ENCODE assay signal across 8 mouse cellular contexts in the genomic region with DNA sequence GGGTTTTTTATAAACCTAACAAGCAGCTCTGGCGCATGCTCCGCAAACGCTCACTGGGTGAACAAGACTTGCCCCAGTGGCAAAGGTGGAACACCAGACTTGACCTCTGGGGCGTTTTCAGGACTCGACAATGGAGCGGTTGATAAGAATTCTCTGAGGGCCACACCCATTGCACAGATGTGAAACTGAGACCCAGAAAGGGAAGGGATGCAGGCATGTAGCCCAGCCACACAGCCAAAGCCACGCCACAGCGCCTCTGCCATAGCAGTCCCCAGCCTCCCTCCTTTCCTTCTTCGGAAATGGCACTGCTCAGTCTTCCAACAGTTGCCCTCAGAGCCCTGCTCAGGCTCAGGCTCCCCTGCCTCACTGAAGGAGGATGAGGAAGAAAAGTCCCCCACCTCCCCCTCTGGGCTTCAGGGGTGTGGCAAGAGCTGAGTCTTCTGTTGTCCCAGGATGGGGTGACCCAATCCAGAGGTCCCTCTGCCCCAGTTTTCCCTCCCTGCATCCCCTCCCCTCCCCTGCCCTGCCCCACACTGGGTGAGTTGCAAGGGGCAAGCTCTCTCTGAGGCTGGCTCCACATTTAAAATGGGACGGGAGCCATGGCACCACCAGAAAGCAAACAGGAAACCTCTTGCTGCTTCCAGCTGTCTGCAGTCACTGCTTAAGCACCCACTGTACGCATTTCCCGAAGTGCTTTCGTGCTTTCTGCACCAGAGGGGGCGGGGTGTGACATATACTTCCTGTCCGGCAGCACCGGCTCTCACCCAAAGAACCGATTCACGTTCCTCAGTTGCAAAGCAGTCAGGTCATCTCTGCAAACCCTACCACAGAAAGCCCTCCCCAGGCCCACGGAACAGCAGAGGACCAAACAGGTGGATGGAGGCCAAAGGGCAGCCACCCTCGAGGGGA.
DNase-seq lines count a peak whose midpoint lies in the region; ATAC-seq and TF ChIP-seq lines count a peak whose summit lies in the region.

No protein-coding gene starts in this region.

- DNase-seq in left cerebral cortex, adult 2 months (ENCODE audit: extremely low spot score in 1 of 2, low spot score in 2 of 2) = no peak
- DNase-seq in left cerebral cortex, adult 11 months (ENCODE audit: low spot score) = no peak
- DNase-seq in thymus, postnatal 36 days = peak; percentile 30 to 36

- peak overlapping the region; percentile 87 for H3K27ac ChIP-seq in left cerebral cortex, adult 2 months
- H3K27ac ChIP-seq in forebrain, embryonic 13.5 days = no peak overlapping the region
- peak overlapping the region; percentile 60 for H3K27ac ChIP-seq in hindbrain, embryonic 16.5 days (ENCODE audit: low read depth, low read length)
- H3K27ac ChIP-seq in liver, embryonic 12.5 days = peak overlapping the region; percentile 42; the same call in 1 of the 2 replicates

- peaks cover 35% of the 10 kb centered on the region for H3K4me1 ChIP-seq in forebrain, embryonic 13.5 days
- H3K4me1 ChIP-seq in hindbrain, embryonic 16.5 days (ENCODE audit: control insufficient read depth, insufficient read depth, low read depth, low read length) = peaks cover 26% of the 10 kb centered on the region
- H3K4me1 ChIP-seq in liver, embryonic 12.5 days = peaks cover 17% of the 10 kb centered on the region

- no peak for TF ChIP-seq CTCF in left cerebral cortex, adult 2 months (IDR thresholded peaks at IDR 0.05)

- no peak for TF ChIP-seq POLR2A in myocyte (IDR thresholded peaks at IDR 0.05; ENCODE audit: insufficient read length, low read depth)

- H3K4me2 ChIP-seq in forebrain, embryonic 13.5 days = peak overlapping the region; percentile 20
- peak overlapping the region; percentile 31 for H3K4me2 ChIP-seq in hindbrain, embryonic 16.5 days (ENCODE audit: low read length)
- H3K4me2 ChIP-seq in liver, embryonic 12.5 days = peak overlapping the region; percentile 52
- H3K4me2 ChIP-seq in myocyte (ENCODE audit: low read depth) = peak overlapping the region; percentile 56

- ATAC-seq in forebrain, embryonic 13.5 days = no peak
- 0 out of 2 replicates have a peak, but pooled peaks have one; percentile 1 for ATAC-seq in hindbrain, embryonic 16.5 days
- ATAC-seq in liver, embryonic 12.5 days = no peak
- no peak for ATAC-seq in frontal cortex, adult (ENCODE audit: low TSS enrichment)

- 47% methylated on average over 20 of the region's 20 CpGs for WGBS in forebrain, embryonic 13.5 days
- 48% methylated on average over 20 of the region's 20 CpGs for WGBS in hindbrain, embryonic 16.5 days
- WGBS in liver, embryonic 12.5 days (ENCODE audit: insufficient replicate concordance) = 23% methylated on average over 20 of the region's 20 CpGs

- no peaks in the 10 kb centered on the region; the same call in 1 of the 2 replicates for H3K27me3 ChIP-seq in forebrain, embryonic 13.5 days
- no peaks in the 10 kb centered on the region for H3K27me3 ChIP-seq in hindbrain, embryonic 16.5 days (replicated peaks; ENCODE audit: control insufficient read depth, insufficient read depth, low read length)
- peaks cover 69% of the 10 kb centered on the region for H3K27me3 ChIP-seq in liver, embryonic 12.5 days (replicated peaks)
- peaks cover 63% of the 10 kb centered on the region for H3K27me3 ChIP-seq in myocyte (ENCODE audit: control insufficient read depth, insufficient read depth, insufficient read length)

- H3K36me3 ChIP-seq in forebrain, embryonic 13.5 days (ENCODE audit: poor library complexity, severe bottlenecking) = no peaks in the 10 kb centered on the region
- H3K36me3 ChIP-seq in hindbrain, embryonic 16.5 days (ENCODE audit: control insufficient read depth, insufficient read depth, low read length) = no peaks in the 10 kb centered on the region
- no peaks in the 10 kb centered on the region for H3K36me3 ChIP-seq in liver, embryonic 12.5 days
- H3K36me3 ChIP-seq in myocyte (ENCODE audit: control insufficient read depth, insufficient read depth) = no peaks in the 10 kb centered on the region

- no peak overlapping the region for H3K4me3 ChIP-seq in left cerebral cortex, adult 2 months
- H3K4me3 ChIP-seq in forebrain, embryonic 13.5 days = no peak overlapping the region
- 0 out of 2 replicates have a peak overlapping the region, but pooled peaks have one; percentile 4 for H3K4me3 ChIP-seq in hindbrain, embryonic 16.5 days (ENCODE audit: low read length)
- peak overlapping the region; percentile 29 for H3K4me3 ChIP-seq in liver, embryonic 12.5 days
- H3K4me3 ChIP-seq in myocyte = no peak overlapping the region

- no peaks in the 10 kb centered on the region for H3K79me2 ChIP-seq in myocyte (ENCODE audit: control insufficient read depth, insufficient read depth)

- H3K9me3 ChIP-seq in forebrain, embryonic 13.5 days (replicated peaks) = no peaks in the 10 kb centered on the region
- H3K9me3 ChIP-seq in hindbrain, embryonic 16.5 days (ENCODE audit: control insufficient read depth, low read length) = no peaks in the 10 kb centered on the region
- no peaks in the 10 kb centered on the region for H3K9me3 ChIP-seq in liver, embryonic 12.5 days (replicated peaks)

- no peak overlapping the region for H3ac ChIP-seq in myocyte (ENCODE audit: control insufficient read depth, insufficient read length)

- H3K9ac ChIP-seq in forebrain, embryonic 13.5 days = peak overlapping the region; percentile 17; the same call in 1 of the 2 replicates
- peak overlapping the region; percentile 59 for H3K9ac ChIP-seq in hindbrain, embryonic 16.5 days (ENCODE audit: low read depth, low read length)
- H3K9ac ChIP-seq in liver, embryonic 12.5 days = no peak overlapping the region

- intact Hi-C loops in left cerebral cortex, adult 2 months (cut with DNase I) = no loop called here

TF ChIP-seq in myocyte, 11 proteins besides CTCF, POLR2A, EP300 and RAD21:
- TF ChIP-seq TCF12 (IDR thresholded peaks at IDR 0.05; ENCODE audit: insufficient read depth, poor library complexity, severe bottlenecking) (no peak), MYOG (IDR thresholded peaks at IDR 0.05; ENCODE audit: control insufficient read depth in 1 of 3, insufficient read depth in 1 of 3, insufficient read length in 2 of 3, low read depth in 2 of 3) (no peak), USF1 (IDR thresholded peaks at IDR 0.05; ENCODE audit: low read depth) (no peak), E2F4 (IDR thresholded peaks at IDR 0.05; ENCODE audit: insufficient read depth) (no peak), SRF (IDR thresholded peaks at IDR 0.05; ENCODE audit: control insufficient read depth, insufficient read length, low read depth) (no peak), CEBPB (IDR thresholded peaks at IDR 0.05; ENCODE audit: insufficient read depth, poor library complexity, severe bottlenecking) (no peak), REST (IDR thresholded peaks at IDR 0.05; ENCODE audit: insufficient read depth, insufficient read length) (no peak), MYOD1 (IDR thresholded peaks at IDR 0.05; ENCODE audit: control insufficient read depth in 1 of 3, insufficient read length in 2 of 3, low read depth in 2 of 3) (no peak), TCF3 (IDR thresholded peaks at IDR 0.05; ENCODE audit: insufficient read length, low read depth) (no peak), MAX (IDR thresholded peaks at IDR 0.05; ENCODE audit: low read depth) (no peak), POLR2AphosphoS2 (IDR thresholded peaks at IDR 0.05; ENCODE audit: insufficient read length, low read depth) (no peak)

Comparison
In these comparisons a context has a peak if more than half of its experiments do, and no peak if none do; other contexts are left out.
1. DNase-seq: peak in thymus, postnatal 36 days (2 of 2); none in left cerebral cortex, adult 2 months (0 of 2) and left cerebral cortex, adult 11 months (single experiment).
2. H3K4me3 ChIP-seq: peak in hindbrain, embryonic 16.5 days (single experiment) and liver, embryonic 12.5 days (single experiment); none in left cerebral cortex, adult 2 months (single experiment), forebrain, embryonic 13.5 days (single experiment) and myocyte (single experiment).
3. Peak in every context shown above with its lines, with median percentiles within 50 percentile points of each other: H3K4me2 ChIP-seq.